Mouse (Mus musculus) v-Abl transformed pro-B cells (cell line): ENCODE results near the gene Eif4h.

ENCODE experiments used
- in situ Hi-C, 2 experiments: fragments of 400-800 bp; cut with MboI; formaldehyde crosslinking; loops; one replicate each; pipeline ENCODE4 v1.15.1; 2025; ENCODE audit not compliant: unreplicated experiment in 2 of 2

The Eif4h gene

DNA sequence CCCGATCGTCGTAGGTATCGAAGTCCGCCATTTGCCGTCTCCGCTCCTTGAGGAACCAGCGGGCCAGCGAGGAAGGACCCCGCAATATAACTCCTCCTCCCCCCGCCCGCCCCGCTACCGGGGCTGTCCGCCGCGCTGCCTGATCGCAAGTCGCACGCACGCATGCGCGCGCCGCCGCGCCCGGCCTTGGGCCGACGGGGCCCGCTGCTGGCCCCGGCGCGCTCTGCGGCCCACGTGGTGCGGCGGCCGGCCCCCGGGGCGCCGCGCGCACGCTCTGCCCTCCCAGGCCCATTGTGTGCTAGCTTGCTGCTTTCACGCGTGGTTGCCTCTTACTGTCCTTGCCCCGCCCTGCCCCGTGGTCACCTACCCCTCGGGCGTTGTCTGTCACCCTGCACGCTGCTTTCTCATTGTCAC lies at the start of gene Eif4h:
Gene Eif4h (minus strand): TSS at position 222 of the 414 bp plus-strand sequence.
- in situ Hi-C loops: loop anchor here (5.0 to 10.0 kb wide), 2 partner anchors 48 to 464 kb away; partner anchors contain the start of genes Limk1 (in 2 of the 2) and Rcc1l (in 1 of the 2)

DNA sequence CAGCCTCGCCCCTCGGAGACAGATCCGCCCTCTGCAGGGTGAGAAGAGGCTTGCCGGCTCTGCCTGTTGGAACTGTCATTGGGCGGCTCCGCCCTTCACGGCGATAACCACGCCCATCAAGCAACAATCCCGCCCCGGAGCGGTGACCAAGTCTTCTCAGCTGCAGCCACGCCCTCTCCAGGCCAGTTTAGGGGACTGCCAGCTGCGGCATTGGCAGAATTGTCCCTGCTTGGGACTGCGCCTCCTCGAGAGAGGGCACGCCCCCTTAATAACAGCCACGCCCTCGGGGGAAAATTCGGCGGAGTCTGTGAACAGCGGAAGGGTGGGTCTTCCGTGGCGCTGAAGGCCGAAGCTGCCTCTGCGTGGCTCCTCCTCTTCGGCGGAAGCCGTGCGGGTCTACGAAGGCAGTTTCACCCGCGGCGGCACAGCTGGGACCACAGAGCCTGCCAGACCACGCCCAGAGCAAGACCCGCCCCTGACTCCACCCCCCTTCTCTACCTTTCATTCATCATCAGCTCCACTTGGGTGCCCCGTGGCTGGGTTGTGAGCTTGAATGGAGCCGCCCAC lies 49.5 kb upstream of the Eif4h start:
- in situ Hi-C loops: loop anchor here (5.0 kb wide), 2 partner anchors 52 to 106 kb away; partner anchors contain the start of genes Eif4h (in 2 of the 2) and Rfc2 (in 1 of the 2)

DNA sequence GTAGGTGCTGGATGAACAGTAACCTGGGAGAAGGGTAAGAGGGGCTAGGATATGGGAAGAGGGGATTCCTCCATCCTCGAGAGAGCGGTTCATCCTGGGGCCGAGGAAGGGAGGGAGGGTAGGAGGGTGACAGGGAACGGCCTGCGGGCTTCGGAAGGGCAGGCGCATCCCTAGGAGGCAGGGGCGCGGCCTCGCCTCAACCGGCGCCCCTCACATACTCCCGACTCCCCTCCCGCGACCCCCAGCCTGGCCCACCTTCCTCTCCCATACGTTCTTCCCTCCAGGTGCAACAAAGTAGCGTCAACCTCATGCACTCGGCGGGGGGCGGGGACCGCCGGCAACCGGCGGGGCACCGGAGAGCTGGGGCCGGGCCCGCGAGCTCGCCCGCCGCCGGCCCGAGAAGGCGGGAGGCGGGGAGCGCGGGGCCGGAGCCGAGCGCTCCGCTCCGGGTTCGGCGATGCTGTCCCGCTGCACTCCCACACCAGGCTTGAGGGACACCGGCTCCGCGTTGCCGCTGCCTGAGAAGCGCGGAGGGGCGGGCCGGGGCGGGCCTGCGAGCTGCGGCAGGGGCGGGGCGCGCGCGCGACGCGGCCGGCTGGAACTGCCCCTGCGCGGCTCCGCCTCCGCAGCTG lies 48.9 kb upstream of the Eif4h start, which contains the start of gene Limk1:
Gene Limk1 (minus strand): TSS at position 513 of the 632 bp plus-strand sequence.
- in situ Hi-C loops: loop anchor here (5.0 kb wide), 2 partner anchors 51 to 106 kb away; partner anchors contain the start of genes Eif4h (in 2 of the 2) and Rfc2 (in 1 of the 2)

- in situ Hi-C loops: loop anchor here (5.0 kb wide), 2 partner anchors 50 to 105 kb away; partner anchors contain the start of genes Eif4h (in 2 of the 2) and Rfc2 (in 1 of the 2)
These were observed 47.9 kb upstream of the Eif4h start for GRCm38 (mm10) chr5:134687187-134687586.

GRCm38 (mm10) chr5:134686541-134686940 lies 47.3 kb upstream of the Eif4h start:
- in situ Hi-C loops: loop anchor here (5.0 kb wide), 2 partner anchors 49 to 104 kb away; partner anchors contain the start of genes Eif4h (in 2 of the 2) and Rfc2 (in 1 of the 2)

- in situ Hi-C loops: no loop called here
These were observed 45.1 kb upstream of the Eif4h start for GRCm38 (mm10) chr5:134684398-134684797.

DNA sequence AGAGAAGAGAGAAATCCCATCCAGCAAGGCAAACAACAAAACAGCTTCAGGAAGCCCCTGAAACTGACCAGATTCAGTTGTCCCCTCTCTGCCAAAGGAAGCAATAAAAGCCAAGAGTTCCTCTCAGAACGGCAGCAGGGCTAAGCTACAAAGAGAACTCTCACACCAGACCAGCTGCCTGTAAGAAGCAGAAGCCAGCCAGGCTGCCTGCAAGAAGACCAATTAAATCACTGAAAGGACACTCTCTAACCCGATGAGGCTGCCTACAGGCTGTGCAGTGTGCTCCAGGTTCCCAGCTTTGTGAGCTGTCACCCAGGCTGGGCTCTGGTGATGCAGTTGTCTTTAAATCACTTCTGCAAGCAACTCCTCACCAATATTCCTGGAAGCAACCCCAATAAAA lies 44.5 kb upstream of the Eif4h start:
- in situ Hi-C loops: no loop called here

DNA sequence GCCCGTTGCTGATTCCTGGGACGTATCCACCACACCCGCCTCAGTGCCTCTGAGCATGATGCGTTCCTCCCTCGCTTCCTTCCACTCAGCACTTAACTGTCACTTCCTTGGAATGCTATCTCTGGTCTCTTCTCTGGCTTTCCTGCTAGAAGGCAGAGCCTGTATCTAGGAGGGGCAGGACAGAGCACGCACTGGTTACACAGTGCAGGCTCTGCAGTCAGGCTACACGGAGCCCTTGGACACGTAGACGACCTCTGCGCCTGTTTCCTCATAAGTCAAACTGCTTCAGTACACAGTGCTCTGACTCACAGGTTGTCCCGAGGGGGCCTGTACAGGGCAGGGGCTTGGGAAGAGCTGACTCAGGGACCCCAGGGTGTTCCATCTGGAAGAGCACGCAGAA lies 40.9 kb upstream of the Eif4h start:
- in situ Hi-C loops: no loop called here

DNA sequence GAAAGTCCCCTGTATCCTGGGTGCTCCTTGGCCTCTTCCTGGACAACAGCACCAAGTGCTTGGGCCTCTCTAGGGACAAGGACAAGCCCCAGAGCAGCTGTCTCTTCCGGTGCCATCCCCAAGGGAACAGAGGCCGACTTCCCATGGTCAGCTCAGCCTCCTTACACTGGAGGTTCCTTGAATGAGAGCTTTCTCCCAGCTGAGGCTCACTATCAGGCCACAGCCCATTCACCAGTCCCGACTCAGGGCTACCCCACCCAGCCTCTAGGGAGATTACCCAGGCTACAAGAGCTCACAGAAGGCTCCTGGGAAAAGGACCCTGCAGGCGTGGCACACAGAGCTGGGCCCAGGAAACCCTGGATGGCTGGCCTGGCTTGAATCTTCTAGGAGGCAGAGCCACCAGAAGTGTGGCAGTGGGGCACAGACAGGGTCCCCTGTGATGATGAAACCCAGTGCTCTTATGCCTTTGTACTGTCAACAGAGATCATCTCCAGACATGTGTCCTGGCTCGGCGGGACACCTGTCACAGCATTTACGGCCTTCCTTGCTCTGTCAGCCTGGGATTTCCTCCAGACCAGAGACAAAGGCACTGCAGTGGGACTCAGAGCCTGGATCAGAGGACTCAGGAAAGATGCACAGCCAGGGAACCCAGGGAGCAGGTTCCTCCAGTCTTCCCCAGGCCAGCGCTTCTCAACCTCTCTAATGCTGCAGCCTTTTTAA lies 39.7 kb upstream of the Eif4h start:
- in situ Hi-C loops: no loop called here

GRCm38 (mm10) chr5:134678031-134678430 lies 38.7 kb upstream of the Eif4h start:
- in situ Hi-C loops: no loop called here

GRCm38 (mm10) chr5:134677491-134677890 lies 38.2 kb upstream of the Eif4h start:
- in situ Hi-C loops: no loop called here

DNA sequence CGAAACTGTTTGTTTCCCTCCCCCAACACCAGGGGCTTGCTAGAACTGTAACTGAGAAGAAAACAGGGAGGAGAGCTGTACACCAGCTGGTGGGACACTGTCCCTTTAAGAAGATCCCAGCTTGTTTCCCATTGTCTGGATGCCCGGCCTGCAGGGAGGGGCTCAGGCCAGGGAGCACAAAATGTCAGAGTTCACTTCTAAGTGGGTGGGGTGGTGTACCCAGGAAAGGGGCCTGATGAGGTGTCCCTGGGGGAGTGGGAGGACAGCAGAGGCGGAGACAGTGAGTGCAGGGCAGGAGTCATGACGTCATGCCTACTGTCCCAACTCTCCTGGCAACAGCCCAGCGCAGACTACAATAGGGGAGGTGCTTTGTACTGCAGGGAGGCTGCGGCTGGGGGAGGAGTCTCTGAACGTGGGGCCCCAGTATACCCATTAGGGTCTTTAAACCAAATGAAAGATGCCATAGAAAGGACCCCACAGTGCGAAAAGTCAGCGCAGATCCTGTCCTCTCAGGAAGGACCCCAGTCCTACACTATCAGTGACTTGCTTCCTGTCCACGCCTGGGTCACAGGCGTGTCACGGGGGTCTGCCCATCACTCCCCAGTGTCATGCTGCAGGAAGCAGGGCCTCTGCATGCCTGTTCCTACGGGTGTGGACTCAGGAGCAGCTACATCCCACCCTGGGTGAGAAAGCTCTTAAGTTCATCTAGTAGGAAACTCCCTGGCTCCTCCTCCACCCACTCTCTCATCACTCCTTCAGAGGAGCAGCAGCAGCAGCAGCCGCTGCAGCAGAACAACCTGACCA lies 36.9 kb upstream of the Eif4h start:
- in situ Hi-C loops: no loop called here

DNA sequence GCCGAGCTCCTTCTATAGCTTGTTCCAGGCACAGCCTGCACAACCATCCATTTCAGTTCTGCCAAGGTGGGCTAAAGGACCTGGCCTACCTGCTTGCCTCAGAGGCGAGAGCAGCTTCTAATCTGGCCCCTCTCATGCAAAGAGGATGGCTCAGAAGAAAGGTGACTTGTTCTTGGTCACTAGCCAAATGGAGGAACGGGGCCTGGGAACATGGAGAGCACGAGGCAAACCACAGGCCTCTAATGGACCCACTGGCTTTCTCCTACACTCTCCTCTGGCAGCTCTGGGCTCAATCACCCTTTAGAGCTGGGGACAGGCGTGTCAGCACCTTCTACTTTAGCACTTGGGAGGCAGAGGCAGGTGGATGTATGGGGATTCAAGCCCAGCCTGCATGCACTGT lies 35.7 kb upstream of the Eif4h start:
- in situ Hi-C loops: no loop called here

GRCm38 (mm10) chr5:134672611-134673010 lies 33.3 kb upstream of the Eif4h start:
- in situ Hi-C loops: no loop called here

- in situ Hi-C loops: no loop called here
These were observed 32.9 kb upstream of the Eif4h start for GRCm38 (mm10) chr5:134672198-134672516.

DNA sequence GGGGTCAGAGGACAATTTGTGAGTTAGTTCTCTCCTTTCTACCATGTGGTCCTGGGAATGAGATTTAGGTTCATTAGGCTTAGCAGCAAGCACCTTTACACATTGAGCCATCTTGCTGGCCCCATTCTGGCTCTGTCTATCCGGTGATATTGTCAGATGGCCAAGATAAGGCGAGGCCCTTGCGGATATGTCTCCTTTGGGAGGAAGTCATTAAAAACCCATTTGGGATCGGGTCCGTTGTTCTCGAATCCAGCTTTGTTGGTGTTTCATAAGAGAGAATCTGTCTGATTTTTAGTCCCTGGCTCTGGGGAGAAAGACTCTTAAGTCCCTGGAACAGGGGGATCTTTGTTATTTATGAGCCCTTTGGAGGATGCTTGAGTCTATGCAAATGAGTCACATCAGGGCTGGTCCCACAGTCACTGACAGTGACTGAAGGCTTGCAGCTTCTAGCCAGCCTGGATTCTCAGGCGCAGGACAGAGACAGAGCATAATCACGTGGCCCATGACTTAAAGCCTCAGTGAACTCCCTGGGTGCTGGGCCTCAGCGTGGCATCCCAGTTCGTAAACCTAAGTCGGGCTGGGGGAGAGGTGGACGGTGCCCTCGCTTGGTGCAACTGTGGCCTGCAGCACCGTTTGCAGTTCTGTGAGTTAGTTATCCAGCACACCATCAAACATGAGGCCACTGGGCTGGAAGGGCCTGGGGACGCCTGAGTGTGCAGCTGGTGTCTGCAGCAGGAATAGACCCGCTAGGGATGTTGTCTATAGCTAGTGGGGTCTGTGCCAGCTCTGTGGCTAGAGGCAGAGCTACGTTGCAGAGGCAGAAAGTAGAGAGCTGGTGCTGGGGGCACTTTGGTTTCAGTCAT lies 32.3 kb upstream of the Eif4h start:
- in situ Hi-C loops: no loop called here

- in situ Hi-C loops: no loop called here
These were observed 29.9 kb upstream of the Eif4h start for GRCm38 (mm10) chr5:134669001-134669708.

- in situ Hi-C loops: no loop called here
These were observed 29.2 kb upstream of the Eif4h start for GRCm38 (mm10) chr5:134668495-134668894.

GRCm38 (mm10) chr5:134656708-134657107 lies 17.4 kb upstream of the Eif4h start:
- in situ Hi-C loops: no loop called here
